Mouse (Mus musculus) stomach, embryonic 15.5 days (tissue): ENCODE data around the gene Eefsec. TPM values are rescaled to one million over a fixed set of nuclear protein-coding genes. Genes with fewer than 3 reads are reported as not detected.

ENCODE experiments used
- ATAC-seq: fragments of 200-750 bp; cut with Nextera tagmentation; 2 replicates; pipeline ENCODE4 v1.8.0; 2017; ENCODE audit warnings: low read depth, moderate number of reproducible peaks, moderate TSS enrichment; ENCODE audit not compliant: insufficient read depth, low FRiP score
- H3K27ac ChIP-seq: fragments of 300-500 bp; sonication (generic); 2 replicates; pipeline ENCODE4 v1.5.1; 2015; ENCODE audit warnings: mild to moderate bottlenecking, inconsistent platforms
- H3K27me3 ChIP-seq: fragments of 300-500 bp; sonication (generic); replicated peaks from 2 replicates; pipeline ENCODE4 v1.6.1; 2015; ENCODE audit warnings: inconsistent platforms
- H3K36me3 ChIP-seq: fragments of 300-500 bp; sonication (generic); 2 replicates; pipeline ENCODE4 v1.6.1; 2015; ENCODE audit warnings: inconsistent platforms
- H3K4me1 ChIP-seq: fragments of 300-500 bp; sonication (generic); 2 replicates; pipeline ENCODE4 v1.6.1; 2015; ENCODE audit warnings: inconsistent platforms
- H3K4me2 ChIP-seq: fragments of 300-500 bp; sonication (generic); 2 replicates; pipeline ENCODE4 v1.6.1; 2015; ENCODE audit warnings: mild to moderate bottlenecking, inconsistent platforms
- H3K4me3 ChIP-seq: fragments of 300-500 bp; sonication (generic); replicated peaks from 2 replicates; pipeline ENCODE4 v1.5.1; 2015; ENCODE audit warnings: inconsistent platforms
- H3K9ac ChIP-seq: fragments of 300-500 bp; sonication (generic); 2 replicates; pipeline ENCODE4 v1.6.1; 2015; ENCODE audit warnings: inconsistent platforms
- H3K9me3 ChIP-seq: fragments of 300-500 bp; sonication (generic); 2 replicates; pipeline ENCODE4 v1.6.1; 2016; ENCODE audit warnings: inconsistent platforms
- WGBS: fragments of 180-500 bp; shearing (Covaris S2); methylation state at CpG from one replicate; pipeline ENCODE4 v1.1.7; 2015; 5-methylcytosine and 5-hydroxymethylcytosine counted together
- polyA plus RNA-seq: library from polyadenylated mRNA; unstranded; fragments of >200 nt; fragmentation: Nextera tagmentation; extraction: Ambion mirVana; gene quantifications from 2 replicates; pipeline ENCODE4 v1.2.1, GENCODE M21; 2015

Gene Eefsec
- polyA plus RNA-seq, 1 experiment from 2014 or later = 35.5 TPM

GRCm38 (mm10) chr6:88321879-88322278, 124.5 kb downstream of the Eefsec start:
- Histone ChIP-seq H3K9me3 (no peaks in the 10 kb centered on the region), H3K27me3 (no peaks in the 10 kb centered on the region), H3K4me2 (no peak overlapping the region), H3K4me1 (no peaks in the 10 kb centered on the region), H3K9ac (no peak overlapping the region), H3K27ac (no peak overlapping the region), H3K36me3 (no peaks in the 10 kb centered on the region), H3K4me3 (no peak overlapping the region)
- WGBS = 30% methylated on average over 7 of the region's 7 CpGs
- peak; percentile 65 for ATAC-seq

GRCm38 (mm10) chr6:88321253-88321652, 125.1 kb downstream of the Eefsec start:
- Histone ChIP-seq H3K9me3 (no peaks in the 10 kb centered on the region), H3K36me3 (no peaks in the 10 kb centered on the region), H3K4me1 (no peaks in the 10 kb centered on the region), H3K27ac (no peak overlapping the region), H3K9ac (no peak overlapping the region), H3K4me3 (no peak overlapping the region), H3K4me2 (no peak overlapping the region), H3K27me3 (no peaks in the 10 kb centered on the region)
- no peak; the same call in 1 of the 2 replicates for ATAC-seq
- WGBS = 68% methylated on average over 5 of the region's 5 CpGs

GRCm38 (mm10) chr6:88319735-88320134, 126.6 kb downstream of the Eefsec start:
- H3K4me1 ChIP-seq = no peaks in the 10 kb centered on the region
- no peak overlapping the region for H3K4me2 ChIP-seq
- no peak overlapping the region for H3K4me3 ChIP-seq
- no peak overlapping the region for H3K9ac ChIP-seq
- no peaks in the 10 kb centered on the region for H3K9me3 ChIP-seq
- no peak for ATAC-seq
- no peaks in the 10 kb centered on the region for H3K27me3 ChIP-seq
- WGBS = 69% methylated on average over 1 of the region's 1 CpGs
- no peaks in the 10 kb centered on the region for H3K36me3 ChIP-seq
- H3K27ac ChIP-seq = no peak overlapping the region

- Histone ChIP-seq H3K4me2 (no peak overlapping the region), H3K27me3 (no peaks in the 10 kb centered on the region), H3K9me3 (no peaks in the 10 kb centered on the region), H3K9ac (no peak overlapping the region), H3K4me1 (no peaks in the 10 kb centered on the region), H3K27ac (no peak overlapping the region), H3K36me3 (no peaks in the 10 kb centered on the region), H3K4me3 (no peak overlapping the region)
- 39% methylated on average over 2 of the region's 2 CpGs for WGBS
- no peak; the same call in 1 of the 2 replicates for ATAC-seq
Measured at GRCm38 (mm10) chr6:88315295-88315694, 131.0 kb downstream of the Eefsec start.

GRCm38 (mm10) chr6:88313937-88314336, 132.4 kb downstream of the Eefsec start:
- ATAC-seq = no peak
- H3K27me3 ChIP-seq = no peaks in the 10 kb centered on the region
- WGBS = 60% methylated on average over 9 of the region's 9 CpGs
- no peak overlapping the region for H3K9ac ChIP-seq
- no peak overlapping the region for H3K4me2 ChIP-seq
- H3K4me1 ChIP-seq = no peaks in the 10 kb centered on the region
- H3K4me3 ChIP-seq = no peak overlapping the region
- no peaks in the 10 kb centered on the region for H3K9me3 ChIP-seq
- no peak overlapping the region for H3K27ac ChIP-seq
- no peaks in the 10 kb centered on the region for H3K36me3 ChIP-seq

- H3K36me3 ChIP-seq = no peaks in the 10 kb centered on the region
Measured at GRCm38 (mm10) chr6:88311593-88311992, 134.7 kb downstream of the Eefsec start.

GRCm38 (mm10) chr6:88306100-88306746, 140.1 kb downstream of the Eefsec start:
- WGBS = 83% methylated on average over 4 of the region's 4 CpGs
- no peak overlapping the region for H3K4me3 ChIP-seq
- H3K9ac ChIP-seq = no peak overlapping the region
- no peaks in the 10 kb centered on the region for H3K4me1 ChIP-seq
- H3K27me3 ChIP-seq = no peaks in the 10 kb centered on the region
- no peaks in the 10 kb centered on the region for H3K36me3 ChIP-seq
- no peak for ATAC-seq
- H3K4me2 ChIP-seq = no peak overlapping the region
- no peak overlapping the region for H3K27ac ChIP-seq
- no peaks in the 10 kb centered on the region for H3K9me3 ChIP-seq

More at GRCm38 (mm10) chr6:88311593-88311992, 134.7 kb downstream of the Eefsec start:
- ATAC-seq = no peak
- Histone ChIP-seq H3K4me3 (no peak overlapping the region), H3K27me3 (no peaks in the 10 kb centered on the region), H3K4me1 (no peaks in the 10 kb centered on the region), H3K4me2 (no peak overlapping the region), H3K9ac (no peak overlapping the region), H3K27ac (no peak overlapping the region), H3K9me3 (no peaks in the 10 kb centered on the region)
- WGBS = 86% methylated on average over 10 of the region's 10 CpGs

- no peak overlapping the region for H3K4me2 ChIP-seq
- H3K9ac ChIP-seq = no peak overlapping the region
- no peak overlapping the region for H3K27ac ChIP-seq
- WGBS = 64% methylated on average over 7 of the region's 7 CpGs
- H3K4me3 ChIP-seq = no peak overlapping the region
- no peaks in the 10 kb centered on the region for H3K4me1 ChIP-seq
- no peak for ATAC-seq
- no peaks in the 10 kb centered on the region for H3K27me3 ChIP-seq
- H3K9me3 ChIP-seq = no peaks in the 10 kb centered on the region
- peaks cover 5% of the 10 kb centered on the region; the same call in 1 of the 2 replicates for H3K36me3 ChIP-seq
Measured at GRCm38 (mm10) chr6:88301234-88301633, 145.1 kb downstream of the Eefsec start.

- ATAC-seq = no peak
- no peaks in the 10 kb centered on the region for H3K9me3 ChIP-seq
Measured at GRCm38 (mm10) chr6:88299491-88299890, 146.8 kb downstream of the Eefsec start.

GRCm38 (mm10) chr6:88292274-88292909, 153.9 kb downstream of the Eefsec start:
- Histone ChIP-seq H3K4me1 (no peaks in the 10 kb centered on the region), H3K9me3 (no peaks in the 10 kb centered on the region), H3K27me3 (no peaks in the 10 kb centered on the region), H3K4me3 (no peak overlapping the region), H3K27ac (no peak overlapping the region), H3K9ac (no peak overlapping the region), H3K36me3 (peaks cover 9% of the 10 kb centered on the region; the same call in 1 of the 2 replicates), H3K4me2 (no peak overlapping the region)
- WGBS = 67% methylated on average over 4 of the region's 4 CpGs
- peak; percentile 65; the same call in 1 of the 2 replicates for ATAC-seq

More at GRCm38 (mm10) chr6:88299491-88299890, 146.8 kb downstream of the Eefsec start:
- WGBS = 49% methylated on average over 2 of the region's 2 CpGs
- H3K9ac ChIP-seq = no peak overlapping the region
- H3K4me2 ChIP-seq = no peak overlapping the region
- H3K36me3 ChIP-seq = peaks cover 5% of the 10 kb centered on the region; the same call in 1 of the 2 replicates
- H3K4me3 ChIP-seq = no peak overlapping the region
- no peaks in the 10 kb centered on the region for H3K27me3 ChIP-seq
- H3K27ac ChIP-seq = no peak overlapping the region
- H3K4me1 ChIP-seq = no peaks in the 10 kb centered on the region

- H3K9me3 ChIP-seq = no peaks in the 10 kb centered on the region
- WGBS = 88% methylated on average over 6 of the region's 6 CpGs
- H3K4me3 ChIP-seq = no peak overlapping the region
- H3K27ac ChIP-seq = no peak overlapping the region
- H3K27me3 ChIP-seq = no peaks in the 10 kb centered on the region
- H3K4me1 ChIP-seq = no peaks in the 10 kb centered on the region
- H3K9ac ChIP-seq = no peak overlapping the region
- ATAC-seq = no peak
- H3K36me3 ChIP-seq = 0 out of 2 replicates have a peak, but pooled peaks cover 3% of the 10 kb centered on the region
- no peak overlapping the region for H3K4me2 ChIP-seq
Measured at GRCm38 (mm10) chr6:88290129-88290766, 156.1 kb downstream of the Eefsec start.

- H3K9ac ChIP-seq = no peak overlapping the region
- H3K9me3 ChIP-seq = no peaks in the 10 kb centered on the region
- no peaks in the 10 kb centered on the region for H3K27me3 ChIP-seq
- H3K4me2 ChIP-seq = no peak overlapping the region
- H3K4me3 ChIP-seq = no peak overlapping the region
- no peaks in the 10 kb centered on the region for H3K36me3 ChIP-seq
- no peak overlapping the region for H3K27ac ChIP-seq
- ATAC-seq = no peak
- WGBS = 91% methylated on average over 2 of the region's 2 CpGs
- peaks cover 6% of the 10 kb centered on the region; the same call in 1 of the 2 replicates for H3K4me1 ChIP-seq
Measured at GRCm38 (mm10) chr6:88278141-88278540, 168.2 kb downstream of the Eefsec start.
